Mouse (Mus musculus) lung, adult 2 months (tissue): Measurements from ENCODE around the gene Btg4.

ENCODE experiments used
- CTCF ChIP-seq: fragments of 200-500 bp; IDR thresholded peaks from 2 replicates; pipeline ENCODE4 v1.5.1; 2011; ENCODE audit warnings: mild to moderate bottlenecking, low read length, control low read depth; ENCODE audit not compliant: insufficient read depth
- POLR2A ChIP-seq: fragments of 200-500 bp; IDR thresholded peaks from 2 replicates; pipeline ENCODE4 v1.6.1; 2011; ENCODE audit warnings: low read depth, mild to moderate bottlenecking, control low read depth, low read length, borderline replicate concordance; ENCODE audit errors: extremely low read depth

- TF ChIP-seq POLR2A (no peak), CTCF (no peak)
Measured at GRCm38 (mm10) chr9:51021123-51021795, 39.4 kb upstream of the Btg4 start.
